23 mouse cellular contexts compared by ENCODE assay signal in the genomic region with DNA sequence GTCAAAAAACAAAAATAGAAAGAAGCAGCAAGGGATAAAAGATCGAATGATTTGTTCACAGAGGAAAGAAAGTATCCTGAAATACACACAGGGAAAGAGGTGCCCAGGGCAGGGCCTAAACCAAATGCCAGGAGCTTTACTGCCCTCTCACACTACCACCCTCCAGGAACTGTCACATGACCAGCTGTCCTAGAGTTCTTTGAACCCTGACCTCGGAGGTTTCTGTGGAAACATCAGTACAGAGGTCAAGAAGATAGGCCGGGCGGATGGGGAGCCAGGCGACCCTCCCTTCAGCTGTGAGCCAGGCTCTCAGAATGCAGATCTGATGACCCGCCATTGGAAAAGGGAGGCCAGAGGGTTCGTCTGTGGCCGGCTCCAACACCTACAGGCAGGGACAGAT.
"Had no signal": no experiment of that assay in that cellular context is flagged by ENCODE, and none has a peak within 500 bp of the region (broad histone marks: within the 10 kb centered on the region; RNA-seq: fewer than 3 reads in every experiment).

No protein-coding gene starts in this region.

- H3K9ac ChIP-seq: limb, embryonic 12.5 days; limb, embryonic 15.5 days; liver, embryonic 14.5 days; lung, embryonic 15.5 days; midbrain, embryonic 13.5 days; neural tube, embryonic 13.5 days; stomach, embryonic 15.5 days had no signal

- DNase-seq: left cerebral cortex, postnatal 4 days; lung, adult 18-20 months; lung, postnatal 10 days; lung, postnatal 36 days; retina, postnatal 1 day; right cerebral cortex, postnatal 25 days; spleen, adult 18-20 months; thymus, postnatal 25 days had no signal

- H3K27me3 ChIP-seq: limb, embryonic 12.5 days; limb, embryonic 15.5 days; lung, embryonic 15.5 days; midbrain, embryonic 13.5 days; neural tube, embryonic 13.5 days; stomach, embryonic 15.5 days had no signal

- H3K4me2 ChIP-seq: limb, embryonic 12.5 days; limb, embryonic 15.5 days; lung, embryonic 15.5 days; midbrain, embryonic 13.5 days; neural tube, embryonic 13.5 days; stomach, embryonic 15.5 days had no signal

- H3K4me3 ChIP-seq: limb, embryonic 12.5 days; limb, embryonic 15.5 days; lung, embryonic 15.5 days; megakaryocyte, embryonic 14.5 days; midbrain, embryonic 10.5 days; midbrain, embryonic 13.5 days; myocyte; neural tube, embryonic 13.5 days; stomach, embryonic 15.5 days had no signal

- H3K4me1 ChIP-seq: limb, embryonic 12.5 days; limb, embryonic 15.5 days; lung, embryonic 15.5 days; megakaryocyte, embryonic 14.5 days; midbrain, embryonic 13.5 days; neural tube, embryonic 13.5 days had no signal

- H3K9me3 ChIP-seq: limb, embryonic 15.5 days; lung, embryonic 15.5 days had no signal

- ATAC-seq: hindbrain, postnatal 0 days; inflammation-experienced regulatory T-cells, adult 6 months; intestine, embryonic 16.5 days; midbrain, embryonic 13.5 days; midbrain, embryonic 16.5 days had no signal

- H3K27ac ChIP-seq: hindbrain, postnatal 0 days; kidney, postnatal 0 days; limb, embryonic 12.5 days; limb, embryonic 15.5 days; liver, embryonic 14.5 days; lung, embryonic 15.5 days; midbrain, embryonic 10.5 days; midbrain, embryonic 13.5 days; neural tube, embryonic 13.5 days; stomach, embryonic 15.5 days had no signal

- H3K36me3 ChIP-seq: limb, embryonic 12.5 days; limb, embryonic 15.5 days; lung, embryonic 15.5 days; midbrain, embryonic 10.5 days; midbrain, embryonic 13.5 days; neural tube, embryonic 13.5 days; stomach, embryonic 15.5 days had no signal
